Mouse (Mus musculus) E14TG2a.4 (cell line): ENCODE measurements around the gene Galnt9.

Experiments
- CTCF ChIP-seq: conservative IDR thresholded peaks from 2 replicates; pipeline ENCODE4 v1.5.1; 2014; ENCODE audit warnings: low read length
- NANOG ChIP-seq: IDR thresholded peaks from 2 replicates; pipeline ENCODE4 v1.6.1; 2014; ENCODE audit warnings: borderline replicate concordance, low read length, mixed read lengths
- POU5F1 ChIP-seq: IDR thresholded peaks from 2 replicates; pipeline ENCODE4 v1.6.1; 2014; ENCODE audit warnings: low read length, borderline replicate concordance

DNA sequence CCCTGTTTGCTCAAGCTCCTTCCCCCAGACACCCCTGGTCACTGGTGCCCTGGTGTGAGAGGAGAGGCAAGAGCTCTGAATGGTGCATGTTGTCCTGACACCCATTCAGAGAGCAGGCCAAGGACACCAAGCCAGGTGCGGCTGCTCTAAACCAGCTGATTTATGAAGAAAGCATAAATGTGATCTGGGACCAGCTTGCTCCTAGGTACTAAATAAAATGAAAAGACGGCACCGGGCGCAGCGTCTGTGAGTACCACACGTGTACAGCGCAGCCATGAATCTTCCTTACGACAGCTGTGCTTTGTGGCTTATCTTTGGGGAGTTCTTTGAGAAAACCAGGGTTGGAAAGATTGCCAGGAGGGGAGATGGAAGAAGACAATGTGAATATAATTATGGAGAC lies 8.2 kb upstream of the Galnt9 start:
- no peak for TF ChIP-seq NANOG
- TF ChIP-seq CTCF, result no peak
- TF ChIP-seq POU5F1, result no peak
